Mouse (Mus musculus): ENCODE data around the gene Nme6. TPM values are rescaled to one million over a fixed set of nuclear protein-coding genes. Genes with fewer than 3 reads are reported as not detected.

Nme6 gene
- polyA plus RNA-seq, 1 experiment: 159 TPM

GRCm38 (mm10) chr9:109833088-109833412 is 501 bp downstream of the Nme6 start:
- Histone ChIP-seq H3K27ac (ENCODE audit: control insufficient read depth, insufficient read depth, low read depth, low read length) (peak overlapping the region; percentile 82; the same call in 1 of the 2 replicates), H3K4me1 (ENCODE audit: control insufficient read depth, insufficient read depth, low read length) (peaks cover 4% of the 10 kb centered on the region), H3K27me3 (ENCODE audit: control insufficient read depth, insufficient read depth, low read length) (no peaks in the 10 kb centered on the region), H3K4me3 (ENCODE audit: control insufficient read depth, low read depth, low read length) (peak overlapping the region; percentile 97), H3K36me3 (ENCODE audit: control insufficient read depth, insufficient read depth, low read length) (no peaks in the 10 kb centered on the region)
- no peak for TF ChIP-seq POLR2A (IDR thresholded peaks at IDR 0.05; ENCODE audit: control insufficient read depth, low read depth, low read length)
- TF ChIP-seq CTCF (IDR thresholded peaks at IDR 0.05; ENCODE audit: control insufficient read depth, insufficient read depth, insufficient replicate concordance, low read depth, low read length): no peak

DNA sequence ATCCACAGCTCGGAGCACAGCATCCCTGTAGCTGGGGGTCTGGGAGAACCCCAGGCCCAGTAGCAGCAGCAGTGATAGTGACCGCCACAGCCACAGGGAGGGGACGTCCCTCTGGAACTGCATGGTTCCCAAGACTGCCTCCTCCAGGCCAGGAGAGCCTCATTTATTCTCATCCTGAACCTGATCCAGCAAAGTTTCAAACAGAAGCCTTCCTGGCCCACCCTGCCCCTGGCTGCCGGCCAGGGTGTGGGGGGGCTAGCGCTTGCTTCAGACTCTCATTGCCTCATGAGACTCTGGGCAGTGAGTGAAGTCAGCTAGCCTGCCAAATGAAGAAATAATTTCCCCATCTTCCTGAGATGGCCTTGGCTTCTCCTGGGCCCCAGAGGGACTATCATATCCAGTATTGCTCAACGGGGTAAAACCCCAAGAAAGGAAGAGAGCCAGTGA is 16.8 kb downstream of the Nme6 start, which contains the start of gene Camp:
Gene Camp (minus strand): TSS at position 306 of the 447 bp plus-strand sequence.
- H3K27ac ChIP-seq (ENCODE audit: control insufficient read depth, insufficient read depth, low read depth, low read length): no peak within 1 kb of the TSS
- H3K4me1 ChIP-seq (ENCODE audit: control insufficient read depth, insufficient read depth, low read length): peaks cover 4% of the 10 kb centered on the region
- TF ChIP-seq POLR2A (IDR thresholded peaks at IDR 0.05; ENCODE audit: control insufficient read depth, low read depth, low read length) (no peak), CTCF (IDR thresholded peaks at IDR 0.05; ENCODE audit: control insufficient read depth, insufficient read depth, insufficient replicate concordance, low read depth, low read length) (no peak)
- H3K36me3 ChIP-seq (ENCODE audit: control insufficient read depth, insufficient read depth, low read length): no peaks in the 10 kb centered on the region
- H3K27me3 ChIP-seq (ENCODE audit: control insufficient read depth, insufficient read depth, low read length): no peaks in the 10 kb centered on the region
- no peak within 1 kb of the TSS for H3K4me3 ChIP-seq (ENCODE audit: control insufficient read depth, low read depth, low read length)

DNA sequence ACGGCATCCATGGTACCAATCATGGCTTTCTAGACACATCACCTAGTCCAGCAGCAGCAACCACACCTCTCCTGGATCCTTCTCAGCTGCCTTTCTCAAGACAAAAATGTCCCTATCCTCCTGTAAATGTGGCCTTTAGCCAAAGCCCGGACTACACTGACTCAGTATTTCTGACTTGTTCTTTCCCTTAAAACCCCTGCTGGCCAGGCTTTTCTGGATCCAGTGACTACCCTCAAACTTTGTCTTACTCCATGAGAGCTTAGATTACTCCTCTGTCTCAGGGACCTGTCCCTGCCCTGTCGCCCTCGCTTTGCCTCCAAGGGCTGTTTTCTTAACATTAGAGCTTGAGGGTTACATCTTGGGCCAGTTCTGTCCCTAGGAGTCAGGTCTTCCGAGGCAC is 17.6 kb downstream of the Nme6 start:
- TF ChIP-seq POLR2A (IDR thresholded peaks at IDR 0.05; ENCODE audit: control insufficient read depth, low read depth, low read length) (no peak), CTCF (IDR thresholded peaks at IDR 0.05; ENCODE audit: control insufficient read depth, insufficient read depth, insufficient replicate concordance, low read depth, low read length) (no peak)
- no peak overlapping the region for H3K4me3 ChIP-seq (ENCODE audit: control insufficient read depth, low read depth, low read length)
- no peak overlapping the region for H3K27ac ChIP-seq (ENCODE audit: control insufficient read depth, insufficient read depth, low read depth, low read length)
- H3K27me3 ChIP-seq (ENCODE audit: control insufficient read depth, insufficient read depth, low read length): no peaks in the 10 kb centered on the region
- H3K36me3 ChIP-seq (ENCODE audit: control insufficient read depth, insufficient read depth, low read length): no peaks in the 10 kb centered on the region
- peaks cover 4% of the 10 kb centered on the region for H3K4me1 ChIP-seq (ENCODE audit: control insufficient read depth, insufficient read depth, low read length)

DNA sequence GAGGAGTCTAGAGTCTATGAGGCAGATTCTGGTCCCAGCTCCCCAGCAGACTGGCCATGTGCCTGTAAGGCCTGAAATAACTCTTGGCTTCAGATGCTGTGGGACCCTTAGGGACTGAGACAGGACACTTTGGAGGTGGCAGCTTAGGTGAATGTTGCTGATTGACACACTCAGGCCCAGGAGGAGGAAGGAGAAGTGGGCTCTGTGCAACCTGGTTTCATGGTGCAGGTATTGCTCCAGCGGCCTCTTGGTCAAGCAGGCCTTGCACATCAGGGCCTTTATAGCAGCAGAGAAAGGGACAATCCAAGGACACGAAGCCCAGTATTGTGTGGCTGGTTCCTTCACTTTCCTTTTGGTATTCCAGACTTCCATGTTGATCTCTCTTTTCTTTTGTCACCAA is 21.8 kb downstream of the Nme6 start:
- Histone ChIP-seq H3K36me3 (ENCODE audit: control insufficient read depth, insufficient read depth, low read length) (no peaks in the 10 kb centered on the region), H3K27me3 (ENCODE audit: control insufficient read depth, insufficient read depth, low read length) (no peaks in the 10 kb centered on the region), H3K27ac (ENCODE audit: control insufficient read depth, insufficient read depth, low read depth, low read length) (no peak overlapping the region), H3K4me3 (ENCODE audit: control insufficient read depth, low read depth, low read length) (no peak overlapping the region), H3K4me1 (ENCODE audit: control insufficient read depth, insufficient read depth, low read length) (peaks cover 1% of the 10 kb centered on the region)
- TF ChIP-seq CTCF (IDR thresholded peaks at IDR 0.05; ENCODE audit: control insufficient read depth, insufficient read depth, insufficient replicate concordance, low read depth, low read length) (no peak), POLR2A (IDR thresholded peaks at IDR 0.05; ENCODE audit: control insufficient read depth, low read depth, low read length) (no peak)

GRCm38 (mm10) chr9:109855947-109856346 is 23.4 kb downstream of the Nme6 start:
- no peaks in the 10 kb centered on the region for H3K36me3 ChIP-seq (ENCODE audit: control insufficient read depth, insufficient read depth, low read length)
- no peaks in the 10 kb centered on the region for H3K27me3 ChIP-seq (ENCODE audit: control insufficient read depth, insufficient read depth, low read length)
- H3K4me3 ChIP-seq (ENCODE audit: control insufficient read depth, low read depth, low read length): no peak overlapping the region
- TF ChIP-seq POLR2A (IDR thresholded peaks at IDR 0.05; ENCODE audit: control insufficient read depth, low read depth, low read length) (no peak), CTCF (IDR thresholded peaks at IDR 0.05; ENCODE audit: control insufficient read depth, insufficient read depth, insufficient replicate concordance, low read depth, low read length) (no peak)
- H3K4me1 ChIP-seq (ENCODE audit: control insufficient read depth, insufficient read depth, low read length): no peaks in the 10 kb centered on the region
- no peak overlapping the region for H3K27ac ChIP-seq (ENCODE audit: control insufficient read depth, insufficient read depth, low read depth, low read length)

- Histone ChIP-seq H3K27me3 (ENCODE audit: control insufficient read depth, insufficient read depth, low read length) (no peaks in the 10 kb centered on the region), H3K36me3 (ENCODE audit: control insufficient read depth, insufficient read depth, low read length) (no peaks in the 10 kb centered on the region), H3K4me3 (ENCODE audit: control insufficient read depth, low read depth, low read length) (no peak overlapping the region; the same call in 1 of the 2 replicates), H3K27ac (ENCODE audit: control insufficient read depth, insufficient read depth, low read depth, low read length) (no peak overlapping the region), H3K4me1 (ENCODE audit: control insufficient read depth, insufficient read depth, low read length) (no peaks in the 10 kb centered on the region)
- peak; percentile 90 for TF ChIP-seq CTCF (IDR thresholded peaks at IDR 0.05; ENCODE audit: control insufficient read depth, insufficient read depth, insufficient replicate concordance, low read depth, low read length)
- no peak for TF ChIP-seq POLR2A (IDR thresholded peaks at IDR 0.05; ENCODE audit: control insufficient read depth, low read depth, low read length)
Observed at GRCm38 (mm10) chr9:109862397-109863044, 30.0 kb downstream of the Nme6 start.

DNA sequence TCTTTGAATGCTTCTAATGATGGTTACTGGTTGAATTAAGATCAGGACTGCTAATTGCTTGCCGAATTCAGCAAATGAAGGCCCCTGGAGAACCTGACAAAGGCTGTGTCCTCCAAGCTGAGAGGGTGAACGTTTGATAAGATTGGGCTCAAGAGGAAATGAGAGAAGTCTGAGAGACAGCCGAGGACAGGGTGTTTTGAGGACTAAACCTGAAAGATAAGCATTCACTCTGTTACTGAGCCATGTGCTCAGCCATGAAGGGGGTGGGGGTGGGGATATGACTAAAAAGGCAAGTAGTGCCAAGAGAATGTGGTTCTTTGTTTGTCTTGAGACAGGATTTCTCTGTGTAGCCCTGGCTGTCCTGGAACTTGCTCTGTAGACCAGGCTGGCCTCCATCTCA is 30.5 kb downstream of the Nme6 start:
- TF ChIP-seq POLR2A (IDR thresholded peaks at IDR 0.05; ENCODE audit: control insufficient read depth, low read depth, low read length) (no peak), CTCF (IDR thresholded peaks at IDR 0.05; ENCODE audit: control insufficient read depth, insufficient read depth, insufficient replicate concordance, low read depth, low read length) (no peak)
- Histone ChIP-seq H3K27ac (ENCODE audit: control insufficient read depth, insufficient read depth, low read depth, low read length) (no peak overlapping the region), H3K36me3 (ENCODE audit: control insufficient read depth, insufficient read depth, low read length) (no peaks in the 10 kb centered on the region), H3K4me1 (ENCODE audit: control insufficient read depth, insufficient read depth, low read length) (no peaks in the 10 kb centered on the region), H3K27me3 (ENCODE audit: control insufficient read depth, insufficient read depth, low read length) (no peaks in the 10 kb centered on the region), H3K4me3 (ENCODE audit: control insufficient read depth, low read depth, low read length) (no peak overlapping the region)

Measured in testis, adult 2 months (tissue).